Mouse (Mus musculus): ENCODE measurements around the gene Usp24. TPM values are rescaled to one million over a fixed set of nuclear protein-coding genes. Genes with fewer than 3 reads are reported as not detected.

The Usp24 gene
- polyA plus RNA-seq (2015; fragmentation: Nextera tagmentation; extraction: Ambion mirVana), result 8.9 and 9.0 TPM in 2 replicates

DNA sequence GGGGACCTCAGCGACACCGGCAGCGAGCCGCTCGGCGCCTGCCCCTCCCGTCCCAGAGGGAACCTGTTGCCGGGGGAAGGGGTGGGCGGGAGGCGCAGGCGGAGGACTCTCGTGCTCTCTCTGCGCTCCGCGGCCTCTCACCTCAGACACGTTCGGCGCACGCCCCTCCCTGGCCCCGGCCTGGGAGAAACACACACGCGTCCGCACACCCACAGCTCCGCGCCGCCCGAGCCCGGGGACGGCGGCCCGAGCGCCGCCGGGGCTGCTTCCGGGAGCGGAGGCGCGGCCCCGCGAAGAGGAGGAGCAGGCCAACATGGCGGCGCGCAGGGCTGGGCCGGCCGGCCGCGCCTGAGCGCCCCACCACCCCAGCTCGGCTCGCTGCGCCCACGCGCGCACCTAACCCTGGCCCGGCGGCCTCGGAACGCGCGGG, at the start of gene Usp24:
Usp24 (plus strand) TSS at position 293 of the 430 bp plus-strand sequence.
- Histone ChIP-seq H3K4me2 (replicated peaks) (peak within 1 kb of the TSS; percentile 75), H3K9me3 (no peaks in the 10 kb centered on the region), H3K27ac (replicated peaks) (peak within 1 kb of the TSS; percentile 89), H3K4me3 (peak within 1 kb of the TSS; percentile 95), H3K4me1 (peaks cover 41% of the 10 kb centered on the region), H3K27me3 (no peaks in the 10 kb centered on the region), H3K9ac (replicated peaks) (peak within 1 kb of the TSS; percentile 97), H3K36me3 (no peaks in the 10 kb centered on the region)
- ATAC-seq (replicated peaks), result peak; percentile 92
- under 1% methylated on average over 49 of the region's 60 CpGs for WGBS

DNA sequence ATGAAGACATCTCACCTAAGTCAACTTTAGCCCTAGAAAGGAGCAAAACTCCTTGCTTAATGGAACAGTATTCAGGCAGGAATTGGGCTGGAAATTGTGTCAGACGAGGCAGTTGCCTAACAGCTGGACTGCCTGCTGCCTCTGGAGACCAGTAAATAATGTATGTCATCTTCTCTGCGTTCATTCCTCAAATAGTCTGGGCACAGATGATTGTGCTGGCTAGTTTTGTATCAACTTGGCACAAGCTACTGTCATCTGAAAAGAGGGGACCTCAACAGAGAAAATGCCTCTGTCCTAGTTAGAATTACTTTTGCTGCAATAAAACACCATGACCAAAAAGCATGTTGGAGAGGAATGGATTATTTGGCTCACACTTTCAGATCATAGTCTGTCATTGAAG, 39.1 kb upstream of the Usp24 start:
- Histone ChIP-seq H3K27me3 (no peaks in the 10 kb centered on the region), H3K4me1 (peaks cover 8% of the 10 kb centered on the region; the same call in 1 of the 2 replicates), H3K36me3 (no peaks in the 10 kb centered on the region), H3K4me2 (replicated peaks) (no peak overlapping the region), H3K9me3 (no peaks in the 10 kb centered on the region), H3K4me3 (no peak overlapping the region), H3K27ac (replicated peaks) (no peak overlapping the region), H3K9ac (replicated peaks) (no peak overlapping the region)
- WGBS, result 71% methylated on average over 2 of the region's 2 CpGs
- no peak for ATAC-seq (replicated peaks)

DNA sequence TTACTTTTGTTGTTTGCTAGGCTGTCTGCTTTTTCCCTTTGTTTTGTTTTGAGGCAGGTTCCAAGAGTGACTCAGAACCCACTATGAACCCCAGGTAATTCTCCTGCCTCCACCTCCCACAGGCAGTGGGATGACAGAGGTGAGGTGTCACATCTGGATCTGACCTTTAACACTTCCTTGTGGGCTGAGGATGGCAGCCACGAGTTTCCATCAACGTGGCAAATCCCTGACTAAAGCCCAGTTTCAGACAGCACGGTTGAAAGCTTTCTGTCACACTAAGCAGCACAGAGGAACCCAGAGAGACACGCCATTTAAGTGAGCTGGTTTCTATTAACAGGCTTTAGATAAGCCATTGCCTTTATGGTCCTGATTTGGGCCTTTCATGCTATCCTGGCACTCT, 36.8 kb upstream of the Usp24 start:
- H3K36me3 ChIP-seq, result no peaks in the 10 kb centered on the region
- no peak overlapping the region for H3K9ac ChIP-seq (replicated peaks)
- no peaks in the 10 kb centered on the region for H3K9me3 ChIP-seq
- H3K27ac ChIP-seq (replicated peaks), result no peak overlapping the region
- WGBS, result 54% methylated on average over 4 of the region's 4 CpGs
- no peak overlapping the region for H3K4me2 ChIP-seq (replicated peaks)
- H3K4me1 ChIP-seq, result peaks cover 10% of the 10 kb centered on the region; the same call in 1 of the 2 replicates
- H3K27me3 ChIP-seq, result no peaks in the 10 kb centered on the region
- ATAC-seq (replicated peaks), result no peak
- no peak overlapping the region for H3K4me3 ChIP-seq

DNA sequence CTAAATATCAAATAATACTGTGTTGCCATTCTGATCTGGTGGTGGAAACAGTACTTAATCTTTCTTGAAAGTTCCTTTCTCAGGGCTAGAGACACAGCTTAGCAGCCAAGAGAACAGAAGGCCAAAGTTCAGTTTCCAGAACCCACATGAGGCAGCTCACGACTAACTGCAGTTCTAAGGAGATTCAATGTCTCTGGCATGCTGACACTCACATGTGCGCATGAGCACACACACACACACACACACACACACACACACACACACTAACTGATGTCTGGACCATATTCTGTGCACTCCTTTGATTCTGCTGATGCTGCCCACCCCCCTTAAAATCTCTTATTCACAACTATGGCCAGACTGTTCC, 34.9 kb upstream of the Usp24 start:
- ATAC-seq (replicated peaks), result no peak
- Histone ChIP-seq H3K27ac (replicated peaks) (peak overlapping the region; percentile 31; the same call in 1 of the 2 replicates), H3K27me3 (no peaks in the 10 kb centered on the region), H3K4me3 (no peak overlapping the region), H3K9ac (replicated peaks) (no peak overlapping the region), H3K4me2 (replicated peaks) (no peak overlapping the region), H3K36me3 (no peaks in the 10 kb centered on the region), H3K9me3 (no peaks in the 10 kb centered on the region), H3K4me1 (peaks cover 10% of the 10 kb centered on the region; the same call in 1 of the 2 replicates)
- WGBS, result 61% methylated on average over 2 of the region's 2 CpGs

DNA sequence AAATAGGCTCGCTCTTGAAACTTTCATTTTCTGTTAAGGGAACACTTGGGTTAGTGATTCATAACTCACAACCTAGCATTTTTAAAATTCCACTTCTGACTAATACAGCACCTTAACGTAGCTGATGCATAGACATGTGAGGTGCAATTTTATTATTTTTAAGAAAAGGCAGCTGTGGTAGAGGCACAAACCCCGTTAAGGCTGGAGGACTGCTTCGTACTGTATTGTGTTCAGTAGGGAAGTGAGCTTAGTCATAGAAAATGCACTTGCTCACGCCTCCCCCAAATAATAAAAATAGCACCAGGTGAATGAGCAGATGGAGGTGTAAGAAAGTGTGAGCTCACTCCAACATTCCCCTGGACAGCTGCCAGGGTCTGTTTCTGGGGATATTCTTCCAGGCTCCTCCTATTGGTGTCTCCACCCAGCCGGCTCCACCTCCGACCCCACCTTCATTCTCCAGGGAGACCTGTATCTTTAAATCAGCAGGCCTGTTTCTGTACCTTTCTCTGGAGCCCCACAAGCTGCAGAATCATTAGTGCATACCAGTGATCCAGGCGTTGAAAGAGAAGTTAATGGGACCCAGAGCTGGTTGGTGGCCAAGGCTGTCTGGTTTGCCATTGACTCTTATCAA, 34.4 kb upstream of the Usp24 start:
- H3K4me3 ChIP-seq, result no peak overlapping the region
- no peaks in the 10 kb centered on the region for H3K27me3 ChIP-seq
- peaks cover 10% of the 10 kb centered on the region; the same call in 1 of the 2 replicates for H3K4me1 ChIP-seq
- H3K9ac ChIP-seq (replicated peaks), result no peak overlapping the region
- H3K36me3 ChIP-seq, result no peaks in the 10 kb centered on the region
- ATAC-seq (replicated peaks), result peak; percentile 60
- WGBS, result 40% methylated on average over 8 of the region's 8 CpGs
- no peak overlapping the region for H3K4me2 ChIP-seq (replicated peaks)
- peak overlapping the region; percentile 31; the same call in 1 of the 2 replicates for H3K27ac ChIP-seq (replicated peaks)
- no peaks in the 10 kb centered on the region for H3K9me3 ChIP-seq

DNA sequence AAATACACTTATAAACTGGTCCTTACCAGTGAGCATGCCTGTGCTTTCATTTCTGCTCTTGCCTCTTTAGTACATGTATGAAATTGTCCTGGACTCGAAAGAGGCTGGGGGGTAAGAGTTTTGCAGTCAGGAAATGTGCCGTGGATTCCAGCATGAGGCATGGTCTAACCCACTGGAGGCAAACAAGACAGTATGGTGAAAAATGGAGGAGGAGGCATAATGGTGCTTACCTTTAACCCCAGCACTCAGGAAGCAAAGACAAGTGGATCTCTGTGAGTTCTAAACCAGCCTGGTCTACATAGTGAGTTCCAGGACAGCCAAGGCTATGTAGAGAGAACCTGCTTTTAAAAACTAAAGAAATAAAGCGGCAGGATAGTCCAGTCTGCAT, 33.9 kb upstream of the Usp24 start:
- H3K27me3 ChIP-seq, result no peaks in the 10 kb centered on the region
- H3K4me3 ChIP-seq, result no peak overlapping the region
- H3K4me2 ChIP-seq (replicated peaks), result no peak overlapping the region
- peak overlapping the region; percentile 31; the same call in 1 of the 2 replicates for H3K27ac ChIP-seq (replicated peaks)
- H3K9ac ChIP-seq (replicated peaks), result no peak overlapping the region
- H3K9me3 ChIP-seq, result no peaks in the 10 kb centered on the region
- no peak for ATAC-seq (replicated peaks)
- WGBS, result 87% methylated on average over 3 of the region's 3 CpGs
- H3K4me1 ChIP-seq, result peaks cover 10% of the 10 kb centered on the region; the same call in 1 of the 2 replicates
- H3K36me3 ChIP-seq, result no peaks in the 10 kb centered on the region

DNA sequence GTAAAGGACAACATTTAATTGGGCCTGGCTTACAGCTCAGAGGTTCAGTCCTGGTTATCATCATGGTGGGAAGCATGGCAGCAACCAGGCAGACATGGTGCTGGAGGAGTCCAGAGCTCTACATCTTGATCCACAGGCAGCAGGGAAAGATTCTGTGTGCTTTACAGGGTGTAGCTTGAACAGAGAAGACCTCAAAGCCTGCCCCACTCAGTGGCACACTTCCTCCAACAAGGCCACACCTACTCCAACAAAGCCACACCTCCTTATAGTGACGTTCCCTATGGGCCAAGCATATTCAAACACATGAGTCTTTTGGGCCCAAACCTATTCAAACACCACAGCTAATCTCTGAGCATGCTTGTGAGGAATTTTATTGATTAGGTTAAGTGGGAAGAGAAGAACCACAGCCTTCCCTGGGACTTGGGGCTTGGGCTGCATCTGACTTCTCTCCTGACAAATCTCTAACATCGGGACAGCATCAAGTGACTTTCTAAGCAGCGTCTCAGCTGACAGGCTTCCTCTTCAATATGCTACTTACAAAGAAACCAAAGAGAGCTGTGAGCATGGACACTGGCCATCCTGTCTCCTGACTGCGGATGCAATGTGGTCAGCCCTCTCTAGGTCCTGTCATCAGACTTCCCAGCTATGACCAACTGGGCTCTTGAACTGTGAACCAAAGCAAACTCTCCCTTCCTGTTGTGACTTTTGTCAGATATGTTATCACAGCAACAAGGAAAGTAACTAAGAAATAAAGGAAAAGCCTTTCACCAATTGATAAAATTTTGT, 28.9 kb upstream of the Usp24 start:
- H3K9ac ChIP-seq (replicated peaks), result no peak overlapping the region
- WGBS, result 81% methylated on average over 4 of the region's 4 CpGs
- H3K4me3 ChIP-seq, result no peak overlapping the region
- no peak overlapping the region for H3K27ac ChIP-seq (replicated peaks)
- H3K4me1 ChIP-seq, result no peaks in the 10 kb centered on the region
- ATAC-seq (replicated peaks), result no peak
- no peaks in the 10 kb centered on the region for H3K9me3 ChIP-seq
- no peaks in the 10 kb centered on the region for H3K36me3 ChIP-seq
- no peak overlapping the region for H3K4me2 ChIP-seq (replicated peaks)
- no peaks in the 10 kb centered on the region for H3K27me3 ChIP-seq

DNA sequence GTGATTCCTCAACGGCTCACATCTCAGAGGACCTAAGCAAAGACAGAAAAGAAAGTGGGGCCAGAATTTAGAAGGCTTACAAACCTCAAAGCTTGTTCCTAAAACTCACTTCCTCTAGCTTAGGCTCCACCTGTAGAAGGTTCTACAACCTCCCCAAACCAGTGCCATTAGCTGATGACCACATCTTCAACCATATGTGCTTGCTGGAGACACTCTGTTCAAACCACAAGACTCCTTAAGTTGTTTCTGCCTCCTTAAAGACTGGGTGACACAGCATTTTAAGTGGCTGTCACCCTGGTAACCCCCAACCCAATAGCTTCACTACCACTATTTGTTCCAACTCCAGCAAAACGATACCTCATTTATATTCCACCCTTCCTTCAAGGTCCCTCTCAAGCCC, 25.8 kb upstream of the Usp24 start:
- Histone ChIP-seq H3K9me3 (no peaks in the 10 kb centered on the region), H3K4me3 (no peak overlapping the region), H3K36me3 (no peaks in the 10 kb centered on the region), H3K4me1 (no peaks in the 10 kb centered on the region), H3K4me2 (replicated peaks) (no peak overlapping the region), H3K27ac (replicated peaks) (no peak overlapping the region), H3K9ac (replicated peaks) (no peak overlapping the region), H3K27me3 (no peaks in the 10 kb centered on the region)
- WGBS, result 74% methylated on average over 2 of the region's 2 CpGs
- no peak for ATAC-seq (replicated peaks)

DNA sequence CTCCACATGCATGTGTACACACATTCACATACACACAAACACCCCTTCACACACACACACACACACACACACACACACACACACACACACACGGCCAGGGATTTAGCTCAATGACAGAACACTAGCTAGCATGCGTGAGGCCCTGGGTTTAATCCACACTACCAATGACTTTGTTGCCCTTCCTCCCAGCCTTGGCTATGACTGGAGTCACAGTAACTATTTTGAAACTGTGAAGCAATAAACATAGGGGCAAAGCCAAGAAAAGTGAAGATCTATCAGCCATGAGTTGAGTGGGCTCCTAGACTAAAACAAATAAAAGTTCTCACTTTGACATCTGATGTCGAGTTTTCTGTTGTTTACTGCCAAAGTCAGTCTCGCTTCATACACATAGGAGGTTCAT, 23.2 kb upstream of the Usp24 start:
- WGBS, result 85% methylated on average over 4 of the region's 4 CpGs

DNA sequence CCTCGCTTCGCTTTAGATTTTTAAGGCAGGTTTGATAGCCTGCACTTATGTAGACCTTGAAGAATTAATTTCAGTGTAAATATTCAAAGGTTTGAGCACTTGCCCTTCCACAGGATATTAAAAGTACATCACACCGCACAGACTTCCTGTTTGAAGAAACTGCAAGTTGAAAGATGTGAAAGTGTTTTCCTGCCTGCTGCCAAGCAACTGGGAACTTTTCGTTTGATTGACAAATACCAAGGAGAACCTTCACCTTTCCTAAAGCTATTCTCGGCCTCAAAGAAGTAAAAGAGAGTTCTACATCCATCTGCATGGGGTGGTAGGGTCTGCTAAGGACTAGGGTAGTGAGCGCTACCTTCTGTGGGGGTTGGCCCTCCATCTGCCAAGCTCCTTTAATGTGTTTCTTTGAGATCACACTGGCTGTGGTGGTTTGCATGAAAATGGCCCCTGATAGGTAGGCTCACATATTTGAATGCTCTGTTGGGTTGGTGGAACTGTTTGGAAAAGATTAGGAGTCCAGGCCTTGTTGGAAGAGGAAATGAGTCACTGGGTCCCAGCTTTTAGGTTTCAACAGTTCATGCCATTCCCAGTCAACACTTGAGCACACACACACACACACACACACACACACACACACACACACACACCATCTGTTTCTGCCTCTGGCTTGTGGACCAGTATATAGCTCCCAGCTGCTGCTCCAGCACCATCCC, 22.5 kb upstream of the Usp24 start:
- ATAC-seq (replicated peaks), result no peak

More for the DNA sequence above, 23.2 kb upstream of the Usp24 start:
- Histone ChIP-seq H3K4me2 (replicated peaks) (no peak overlapping the region), H3K4me1 (no peaks in the 10 kb centered on the region), H3K36me3 (no peaks in the 10 kb centered on the region), H3K4me3 (no peak overlapping the region), H3K27me3 (no peaks in the 10 kb centered on the region), H3K27ac (replicated peaks) (no peak overlapping the region), H3K9me3 (no peaks in the 10 kb centered on the region), H3K9ac (replicated peaks) (no peak overlapping the region)
- no peak for ATAC-seq (replicated peaks)

DNA sequence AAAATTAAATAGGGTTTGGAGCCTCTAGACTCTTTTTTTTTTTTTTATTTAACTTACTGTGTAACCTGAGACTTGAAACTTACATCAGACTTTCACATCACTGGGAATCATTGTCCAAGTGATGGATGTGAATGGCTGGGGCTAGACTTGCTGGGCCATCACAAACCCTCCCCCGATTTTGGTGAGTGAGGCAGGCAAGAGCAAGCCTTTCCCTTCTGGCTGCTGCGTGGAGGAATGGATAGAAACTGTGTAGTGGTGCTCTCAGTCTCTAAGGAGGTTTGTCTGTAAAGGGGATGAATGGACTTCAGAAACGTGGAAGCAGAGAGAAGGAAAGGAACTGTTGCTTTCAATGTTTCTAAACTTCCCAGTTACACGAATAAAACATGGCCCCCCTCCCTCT, 20.3 kb upstream of the Usp24 start:
- 70% methylated on average over 4 of the region's 4 CpGs for WGBS
- H3K9ac ChIP-seq (replicated peaks), result no peak overlapping the region
- H3K27ac ChIP-seq (replicated peaks), result no peak overlapping the region
- no peak overlapping the region for H3K4me2 ChIP-seq (replicated peaks)
- H3K9me3 ChIP-seq, result no peaks in the 10 kb centered on the region
- H3K4me1 ChIP-seq, result no peaks in the 10 kb centered on the region
- no peaks in the 10 kb centered on the region for H3K36me3 ChIP-seq
- H3K27me3 ChIP-seq, result no peaks in the 10 kb centered on the region
- ATAC-seq (replicated peaks), result no peak
- H3K4me3 ChIP-seq, result no peak overlapping the region

More for the DNA sequence above, 22.5 kb upstream of the Usp24 start:
- Histone ChIP-seq H3K4me1 (no peaks in the 10 kb centered on the region), H3K27ac (replicated peaks) (no peak overlapping the region), H3K36me3 (no peaks in the 10 kb centered on the region), H3K4me2 (replicated peaks) (no peak overlapping the region), H3K4me3 (no peak overlapping the region), H3K9me3 (no peaks in the 10 kb centered on the region), H3K27me3 (no peaks in the 10 kb centered on the region), H3K9ac (replicated peaks) (no peak overlapping the region)
- WGBS, result 83% methylated on average over 6 of the region's 6 CpGs
